Mouse (Mus musculus): ENCODE results near the gene Gas8.

DNA sequence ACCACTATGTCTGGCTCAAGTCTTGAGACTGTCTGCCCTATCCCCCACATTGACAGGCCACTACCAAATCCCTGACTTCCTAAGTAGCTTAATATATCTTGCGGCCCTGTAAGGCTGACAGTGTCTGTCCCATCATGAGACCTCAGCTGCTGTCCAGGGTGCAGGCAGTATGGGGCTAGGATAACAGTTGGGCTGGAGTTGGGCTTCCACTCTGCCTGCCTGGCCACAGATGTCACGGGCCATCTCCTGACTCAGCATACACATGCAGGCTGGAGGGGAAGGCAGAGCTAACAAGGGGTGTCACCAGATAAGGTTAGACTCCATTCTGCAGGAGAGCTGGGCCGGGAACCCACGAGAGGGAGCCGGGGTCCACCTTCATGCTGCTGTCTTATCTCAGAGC is 11.5 kb upstream of the Gas8 start:
- TF ChIP-seq POLR2A (IDR thresholded peaks at IDR 0.05; ENCODE audit: extremely low read depth, insufficient read depth, low read length) = no peak
- no peak for TF ChIP-seq CTCF (IDR thresholded peaks at IDR 0.05; ENCODE audit: low read depth, low read length)
